Mouse (Mus musculus) midbrain, postnatal 0 days (tissue): ENCODE measurements around the gene AI481877. TPM values are rescaled to one million over a fixed set of nuclear protein-coding genes. Genes with fewer than 3 reads are reported as not detected.
"Not testable (repeated sequence)": the region's sequence is repeated elsewhere in the genome, so short reads cannot be mapped to it uniquely, and the experiment has no call there.

Source experiments
- ATAC-seq: fragments of 200-750 bp; cut with Nextera tagmentation; 2 replicates; pipeline ENCODE4 v1.8.0; 2017; ENCODE audit warnings: moderate number of reproducible peaks, mild to moderate bottlenecking, moderate TSS enrichment, moderate library complexity; ENCODE audit not compliant: low FRiP score
- DNase-seq: peaks from one replicate; pipeline ENCODE4 v3.0.0-alpha.2; 2015; ENCODE audit warnings: low spot score
- H3K27ac ChIP-seq: fragments of 300-500 bp; sonication (generic); 2 replicates; pipeline ENCODE4 v1.5.1; 2014; ENCODE audit warnings: low read depth, mild to moderate bottlenecking, low read length, mixed read lengths
- H3K27me3 ChIP-seq: fragments of 300-500 bp; sonication (generic); 2 replicates; pipeline ENCODE4 v1.6.1; 2014; ENCODE audit warnings: low read length, control low read depth, mixed read lengths; ENCODE audit not compliant: insufficient read depth
- H3K36me3 ChIP-seq: fragments of 300-500 bp; sonication (generic); 2 replicates; pipeline ENCODE4 v1.6.1; 2014; ENCODE audit warnings: low read length, control low read depth, mixed read lengths; ENCODE audit not compliant: insufficient read depth
- H3K4me1 ChIP-seq: fragments of 300-500 bp; sonication (generic); 2 replicates; pipeline ENCODE4 v1.6.1; 2014; ENCODE audit warnings: mild to moderate bottlenecking, control low read depth, antibody characterized with exemption, low read length, mixed read lengths; ENCODE audit not compliant: insufficient read depth
- H3K4me2 ChIP-seq: fragments of 300-500 bp; sonication (generic); 2 replicates; pipeline ENCODE4 v1.6.1; 2014; ENCODE audit warnings: low read depth, mild to moderate bottlenecking, low read length, mixed read lengths; ENCODE audit not compliant: poor library complexity, severe bottlenecking
- H3K4me3 ChIP-seq: fragments of 300-500 bp; sonication (generic); 2 replicates; pipeline ENCODE4 v1.5.1; 2014; ENCODE audit warnings: low read depth, mild to moderate bottlenecking, low read length, moderate library complexity
- H3K9ac ChIP-seq: fragments of 300-500 bp; sonication (generic); replicated peaks from 2 replicates; pipeline ENCODE4 v1.6.1; 2014; ENCODE audit warnings: mild to moderate bottlenecking, low read length, moderate library complexity, mixed read lengths; ENCODE audit not compliant: poor library complexity, severe bottlenecking
- H3K9me3 ChIP-seq: fragments of 300-500 bp; sonication (generic); 2 replicates; pipeline ENCODE4 v1.6.1; 2016; ENCODE audit warnings: low read length, control low read depth
- CTCF ChIP-seq: IDR thresholded peaks from 2 replicates; pipeline ENCODE4 v1.5.1; 2016; ENCODE audit warnings: antibody characterized with exemption, mild to moderate bottlenecking
- WGBS: fragments of 180-500 bp; shearing (Covaris S2); extraction: QIAGEN DNeasy Blood & Tissue Kit; methylation state at CpG from one replicate; pipeline ENCODE4 v1.1.7; 2014; 5-methylcytosine and 5-hydroxymethylcytosine counted together
- polyA plus RNA-seq: library from polyadenylated mRNA; unstranded; fragments of >200 nt; fragmentation: Nextera tagmentation; extraction: Ambion mirVana; gene quantifications from 2 replicates; pipeline ENCODE4 v1.2.1, GENCODE M21; 2015
- total RNA-seq: library from RNA; depleted of rRNA; stranded (reverse); fragments of >200 nt; gene quantifications from 2 replicates; pipeline ENCODE4 v1.2.3, GENCODE M21; 2014; rRNA removed

The AI481877 gene
- total RNA-seq (not detected in 2 replicates), polyA plus RNA-seq (0.02 TPM in 1 of 2 replicates, not detected in the other)

GRCm38 (mm10) chr4:59138507-59139033, at the start of gene AI481877:
Gene AI481877, minus strand, starts transcription at chr4:59138983.
- ATAC-seq, H3K4me2 ChIP-seq, H3K4me3 ChIP-seq, H3K4me1 ChIP-seq, H3K27ac ChIP-seq, H3K36me3 ChIP-seq, DNase-seq, H3K9ac ChIP-seq, H3K9me3 ChIP-seq, H3K27me3 ChIP-seq: not testable (repeated sequence)
- 86% methylated on average over 2 of the region's 6 CpGs for WGBS

GRCm38 (mm10) chr4:59188474-59188801, 49.7 kb upstream of the AI481877 start:
- no peak for DNase-seq
- Histone ChIP-seq H3K4me2 (peak overlapping the region; percentile 55), H3K4me3 (peak overlapping the region; percentile 94), H3K9ac (no peak overlapping the region), H3K27ac (peak overlapping the region; percentile 97; the same call in 1 of the 2 replicates), H3K36me3 (no peaks in the 10 kb centered on the region), H3K9me3 (no peaks in the 10 kb centered on the region), H3K4me1 (peaks cover 2% of the 10 kb centered on the region; the same call in 1 of the 2 replicates), H3K27me3 (no peaks in the 10 kb centered on the region)
- no peak for ATAC-seq
- WGBS: 17% methylated on average over 4 of the region's 4 CpGs
- no peak for TF ChIP-seq CTCF

GRCm38 (mm10) chr4:59187289-59187688, 48.5 kb upstream of the AI481877 start:
- no peak overlapping the region for H3K4me3 ChIP-seq
- DNase-seq (peak; percentile 53), ATAC-seq (no peak)
- H3K9ac ChIP-seq: no peak overlapping the region
- H3K36me3 ChIP-seq: no peaks in the 10 kb centered on the region
- WGBS: 30% methylated on average over 3 of the region's 3 CpGs
- no peaks in the 10 kb centered on the region for H3K9me3 ChIP-seq
- H3K4me2 ChIP-seq: no peak overlapping the region
- H3K27me3 ChIP-seq: no peaks in the 10 kb centered on the region
- H3K4me1 ChIP-seq: peaks cover 2% of the 10 kb centered on the region; the same call in 1 of the 2 replicates
- TF ChIP-seq CTCF: peak; percentile 67
- no peak overlapping the region for H3K27ac ChIP-seq

DNA sequence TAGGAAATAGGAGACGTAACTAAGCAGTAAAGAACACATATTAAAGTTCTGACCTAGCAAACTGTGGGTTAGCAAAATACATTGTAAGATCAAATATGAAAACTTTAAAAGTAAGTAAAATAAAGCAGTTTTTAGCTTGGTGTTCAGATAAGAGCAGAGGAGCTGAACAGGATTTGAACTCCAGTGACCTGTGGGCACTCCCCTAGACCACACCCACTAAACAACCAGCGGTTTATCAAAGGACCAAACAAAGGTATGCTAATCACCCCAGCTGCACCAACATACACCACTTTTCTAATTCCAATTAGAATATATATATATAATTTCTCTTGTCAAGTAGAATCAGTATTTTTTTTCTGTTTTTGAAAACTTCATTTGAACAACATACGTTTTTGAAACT, 46.9 kb upstream of the AI481877 start:
- H3K4me2 ChIP-seq: no peak overlapping the region
- no peak overlapping the region for H3K9ac ChIP-seq
- no peaks in the 10 kb centered on the region for H3K27me3 ChIP-seq
- no peak for ATAC-seq
- TF ChIP-seq CTCF: no peak
- no peak for DNase-seq
- H3K36me3 ChIP-seq: no peaks in the 10 kb centered on the region
- 74% methylated on average over 3 of the region's 3 CpGs for WGBS
- H3K9me3 ChIP-seq: no peaks in the 10 kb centered on the region
- peaks cover 2% of the 10 kb centered on the region; the same call in 1 of the 2 replicates for H3K4me1 ChIP-seq
- H3K4me3 ChIP-seq: no peak overlapping the region
- no peak overlapping the region for H3K27ac ChIP-seq

DNA sequence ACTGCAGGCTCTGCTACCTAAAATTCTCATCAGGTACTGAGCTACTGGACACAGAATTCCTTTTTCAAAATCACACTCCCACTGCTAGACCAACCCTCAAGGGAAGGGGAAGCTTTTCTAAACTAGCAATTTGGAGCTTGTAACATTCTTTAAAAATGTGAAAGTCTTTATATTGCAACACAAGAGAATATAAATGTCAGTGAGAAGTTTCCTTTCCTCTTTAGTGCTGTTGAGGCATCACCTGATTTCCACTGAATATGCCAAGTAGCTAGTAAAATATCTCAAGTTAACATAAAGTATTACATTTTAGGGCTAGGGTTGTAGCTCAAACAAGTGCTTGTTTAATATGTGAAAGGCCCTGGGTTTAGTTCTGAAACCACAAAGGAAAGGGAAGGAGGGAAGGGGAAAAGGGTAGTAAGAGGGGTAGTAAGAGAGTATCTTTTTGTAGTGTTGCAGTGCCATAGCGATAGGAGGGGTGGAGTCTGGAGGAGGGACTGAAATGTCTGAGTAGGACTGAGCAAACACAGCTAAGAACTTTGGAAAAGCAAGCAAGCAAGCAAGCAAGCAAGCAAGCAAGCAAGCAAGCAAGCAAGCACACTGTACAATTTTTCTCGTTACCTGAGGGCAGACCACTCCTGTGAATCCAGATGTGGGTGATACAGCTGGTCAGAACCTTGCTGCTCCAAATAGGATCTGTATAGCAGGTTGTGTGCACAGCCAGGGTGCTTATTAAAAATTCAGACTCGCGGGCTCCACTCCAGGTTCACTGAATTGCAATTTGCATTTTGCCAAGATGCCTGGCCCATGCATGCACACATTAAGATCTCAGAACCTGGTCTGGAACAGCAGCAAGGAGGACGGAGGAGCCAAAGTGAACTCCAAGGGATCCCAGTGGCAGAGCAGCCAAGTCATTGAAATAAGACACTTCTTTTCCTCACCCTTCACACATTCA, 42.8 kb upstream of the AI481877 start:
- DNase-seq (no peak), ATAC-seq (no peak; the same call in 1 of the 2 replicates)
- Histone ChIP-seq H3K4me2 (no peak overlapping the region), H3K9me3 (no peaks in the 10 kb centered on the region), H3K27ac (no peak overlapping the region), H3K4me1 (no peaks in the 10 kb centered on the region), H3K4me3 (no peak overlapping the region), H3K36me3 (no peaks in the 10 kb centered on the region), H3K27me3 (no peaks in the 10 kb centered on the region), H3K9ac (no peak overlapping the region)
- 30% methylated on average over 5 of the region's 5 CpGs for WGBS
- TF ChIP-seq CTCF: no peak

GRCm38 (mm10) chr4:59177566-59177965, 38.8 kb upstream of the AI481877 start:
- Histone ChIP-seq H3K36me3 (no peaks in the 10 kb centered on the region), H3K9me3 (no peaks in the 10 kb centered on the region), H3K9ac (no peak overlapping the region), H3K4me3 (no peak overlapping the region), H3K4me1 (no peaks in the 10 kb centered on the region), H3K27ac (no peak overlapping the region), H3K27me3 (no peaks in the 10 kb centered on the region), H3K4me2 (no peak overlapping the region)
- no peak for TF ChIP-seq CTCF
- no peak for DNase-seq
- no peak for ATAC-seq
- 95% methylated on average over 2 of the region's 2 CpGs for WGBS
